Mouse (Mus musculus) left cerebral cortex, postnatal 25 days (tissue): ENCODE measurements at regions not wholly inside any gene's neighbourhood (a gene's known extent, or its start where the extent isn't known, plus 50 kb on each side); places are given as distances from the start of the nearest gene placed in this dataset.

Experiments used
- DNase-seq, 2 experiments: peaks; one replicate each; pipeline ENCODE4 v3.0.0; 2022; ENCODE audit warnings: low spot score in 2 of 2, mixed read lengths in 1 of 2
- intact Hi-C: fragments of 180-260 bp; cut with DNase I; formaldehyde crosslinking; loops from one replicate; pipeline ENCODE4 v1.15.1; 2025

- DNase-seq = no peak
- intact Hi-C loops = no loop called here
Observed at GRCm38 (mm10) chr9:47909051-47909450, 252.8 kb upstream of the Nxpe4 start.

- intact Hi-C loops = no loop called here
- peak; percentile 55 to 58 for DNase-seq
Observed at GRCm38 (mm10) chr9:47910501-47910906, 251.3 kb upstream of the Nxpe4 start.

GRCm38 (mm10) chr9:47912823-47913222, 249.0 kb upstream of the Nxpe4 start:
- no peak for DNase-seq
- intact Hi-C loops = no loop called here

- intact Hi-C loops = no loop called here
Observed at GRCm38 (mm10) chr9:47935299-47935698, 226.5 kb upstream of the Nxpe4 start.

GRCm38 (mm10) chr9:47935957-47936457, 225.8 kb upstream of the Nxpe4 start:
- DNase-seq = no peak
- intact Hi-C loops = no loop called here

More at GRCm38 (mm10) chr9:47935299-47935698, 226.5 kb upstream of the Nxpe4 start:
- no peak for DNase-seq

GRCm38 (mm10) chr9:47938941-47939710, 222.7 kb upstream of the Nxpe4 start:
- intact Hi-C loops = no loop called here
- no peak for DNase-seq

- DNase-seq = peak; percentile 59 to 62
- intact Hi-C loops = no loop called here
Observed at GRCm38 (mm10) chr9:47942761-47943583, 218.9 kb upstream of the Nxpe4 start.

- intact Hi-C loops = no loop called here
- DNase-seq = no peak
Observed at GRCm38 (mm10) chr9:47946226-47946625, 215.6 kb upstream of the Nxpe4 start.

- peak; percentile 48 to 91 for DNase-seq
- intact Hi-C loops = loop anchor here (5.0 to 10.0 kb wide), 3 partner anchors 69 to 233 kb away; no protein-coding TSS in a partner anchor
Observed at GRCm38 (mm10) chr9:47957881-47958280, 203.9 kb upstream of the Nxpe4 start.

- no peak for DNase-seq
- intact Hi-C loops = loop anchor here (5.0 to 10.0 kb wide), 3 partner anchors 68 to 234 kb away; no protein-coding TSS in a partner anchor
Observed at GRCm38 (mm10) chr9:47958861-47959260, 203.0 kb upstream of the Nxpe4 start.

- intact Hi-C loops = no loop called here
- DNase-seq = no peak
Observed at GRCm38 (mm10) chr9:47961176-47961575, 200.6 kb upstream of the Nxpe4 start.

GRCm38 (mm10) chr9:47962161-47962560, 199.7 kb upstream of the Nxpe4 start:
- no peak for DNase-seq
- intact Hi-C loops = no loop called here

GRCm38 (mm10) chr9:47962589-47962988, 199.2 kb upstream of the Nxpe4 start:
- DNase-seq = no peak
- intact Hi-C loops = no loop called here

GRCm38 (mm10) chr9:47973130-47973529, 188.7 kb upstream of the Nxpe4 start:
- no peak for DNase-seq
- intact Hi-C loops = no loop called here

GRCm38 (mm10) chr9:47985356-47986111, 176.3 kb upstream of the Nxpe4 start:
- intact Hi-C loops = no loop called here
- DNase-seq = no peak

- DNase-seq = no peak
- intact Hi-C loops = no loop called here
Observed at GRCm38 (mm10) chr9:47987266-47987665, 174.6 kb upstream of the Nxpe4 start.

GRCm38 (mm10) chr9:47994671-47995070, 167.2 kb upstream of the Nxpe4 start:
- DNase-seq = peak; percentile 21 to 59
- intact Hi-C loops = no loop called here

GRCm38 (mm10) chr9:47999632-48000031, 162.2 kb upstream of the Nxpe4 start:
- intact Hi-C loops = no loop called here
- DNase-seq = peak; percentile 26 to 42

GRCm38 (mm10) chr9:48029021-48029420, 132.8 kb upstream of the Nxpe4 start:
- intact Hi-C loops = loop anchor here (2.0 to 5.0 kb wide), 2 partner anchors 44 to 72 kb away; no protein-coding TSS in a partner anchor

GRCm38 (mm10) chr9:48030839-48031238, 131.0 kb upstream of the Nxpe4 start:
- DNase-seq = peak in 1 of 2 experiments; percentile 25
- intact Hi-C loops = loop anchor here (10.0 kb wide), 1 partner anchor 276 kb away; no protein-coding TSS in a partner anchor

More at GRCm38 (mm10) chr9:48029021-48029420, 132.8 kb upstream of the Nxpe4 start:
- DNase-seq = peak in 1 of 2 experiments; percentile 82
